Mouse (Mus musculus) heart, embryonic 15.5 days (tissue): Measurements from ENCODE around the gene Tex44. TPM values are rescaled to one million over a fixed set of nuclear protein-coding genes. Genes with fewer than 3 reads are reported as not detected.

ENCODE experiments used
- ATAC-seq: fragments of 200-750 bp; cut with Nextera tagmentation; replicated peaks from 2 replicates; pipeline ENCODE4 v1.8.0; 2017; ENCODE audit warnings: low read depth, moderate TSS enrichment; ENCODE audit not compliant: insufficient number of reproducible peaks, insufficient read depth, low FRiP score
- H3K27ac ChIP-seq: fragments of 300-500 bp; sonication (generic); 2 replicates; pipeline ENCODE4 v1.5.1; 2015; ENCODE audit warnings: mild to moderate bottlenecking, inconsistent platforms
- H3K27me3 ChIP-seq: fragments of 300-500 bp; sonication (generic); 2 replicates; pipeline ENCODE4 v1.6.1; 2015; ENCODE audit warnings: inconsistent platforms
- H3K36me3 ChIP-seq: fragments of 300-500 bp; sonication (generic); 2 replicates; pipeline ENCODE4 v1.6.1; 2015; ENCODE audit warnings: mild to moderate bottlenecking, inconsistent platforms
- H3K4me1 ChIP-seq: fragments of 300-500 bp; sonication (generic); replicated peaks from 2 replicates; pipeline ENCODE4 v1.6.1; 2015; ENCODE audit warnings: inconsistent platforms
- H3K4me2 ChIP-seq: fragments of 300-500 bp; sonication (generic); 2 replicates; pipeline ENCODE4 v1.6.1; 2015; ENCODE audit warnings: inconsistent platforms, mild to moderate bottlenecking, moderate library complexity
- H3K4me3 ChIP-seq: fragments of 300-500 bp; sonication (generic); 2 replicates; pipeline ENCODE4 v1.5.1; 2015; ENCODE audit warnings: mild to moderate bottlenecking, inconsistent platforms
- H3K9ac ChIP-seq: fragments of 300-500 bp; sonication (generic); 2 replicates; pipeline ENCODE4 v1.6.1; 2015; ENCODE audit warnings: mild to moderate bottlenecking, inconsistent platforms
- H3K9me3 ChIP-seq: fragments of 300-500 bp; sonication (generic); replicated peaks from 2 replicates; pipeline ENCODE4 v1.6.1; 2016; ENCODE audit warnings: inconsistent platforms
- WGBS: fragments of 180-500 bp; shearing (Covaris S2); methylation state at CpG from one replicate; pipeline ENCODE4 v1.1.7; 2015; ENCODE audit warnings: mixed read lengths; 5-methylcytosine and 5-hydroxymethylcytosine counted together
- polyA plus RNA-seq: library from polyadenylated mRNA; unstranded; fragments of >200 nt; fragmentation: Nextera tagmentation; extraction: Ambion mirVana; gene quantifications from 2 replicates; pipeline ENCODE4 v1.2.1, GENCODE M21; 2015

Gene Tex44
- polyA plus RNA-seq, 1 experiment from 2014 or later = not detected

- no peaks in the 10 kb centered on the region for H3K36me3 ChIP-seq
- 64% methylated on average over 3 of the region's 3 CpGs for WGBS
- no peaks in the 10 kb centered on the region for H3K9me3 ChIP-seq
- H3K27me3 ChIP-seq = no peaks in the 10 kb centered on the region
- ATAC-seq = no peak
- H3K4me1 ChIP-seq = 0 out of 2 replicates have a peak, but pooled peaks cover 2% of the 10 kb centered on the region
- no peak overlapping the region for H3K4me3 ChIP-seq
- no peak overlapping the region for H3K4me2 ChIP-seq
- H3K9ac ChIP-seq = no peak overlapping the region
- no peak overlapping the region for H3K27ac ChIP-seq
Observed at GRCm38 (mm10) chr1:86399322-86399721, 26.8 kb upstream of the Tex44 start.

- no peaks in the 10 kb centered on the region for H3K9me3 ChIP-seq
- no peak overlapping the region for H3K4me3 ChIP-seq
- H3K9ac ChIP-seq = no peak overlapping the region
- ATAC-seq = no peak
- no peaks in the 10 kb centered on the region for H3K36me3 ChIP-seq
- 0 out of 2 replicates have a peak, but pooled peaks cover 2% of the 10 kb centered on the region for H3K4me1 ChIP-seq
- no peak overlapping the region for H3K27ac ChIP-seq
- no peaks in the 10 kb centered on the region for H3K27me3 ChIP-seq
- no peak overlapping the region for H3K4me2 ChIP-seq
- 49% methylated on average over 8 of the region's 8 CpGs for WGBS
Observed at GRCm38 (mm10) chr1:86400096-86400754, 25.9 kb upstream of the Tex44 start.

GRCm38 (mm10) chr1:86404834-86405233 lies 21.3 kb upstream of the Tex44 start:
- H3K9me3 ChIP-seq = no peaks in the 10 kb centered on the region
- H3K9ac ChIP-seq = no peak overlapping the region
- WGBS = 52% methylated on average over 5 of the region's 5 CpGs
- H3K4me1 ChIP-seq = peaks cover 12% of the 10 kb centered on the region
- no peak overlapping the region for H3K27ac ChIP-seq
- no peak overlapping the region for H3K4me2 ChIP-seq
- H3K4me3 ChIP-seq = no peak overlapping the region
- H3K36me3 ChIP-seq = no peaks in the 10 kb centered on the region
- H3K27me3 ChIP-seq = no peaks in the 10 kb centered on the region
- ATAC-seq = no peak

- Histone ChIP-seq H3K4me3 (no peak overlapping the region), H3K4me1 (peaks cover 12% of the 10 kb centered on the region), H3K36me3 (no peaks in the 10 kb centered on the region), H3K9ac (no peak overlapping the region), H3K9me3 (no peaks in the 10 kb centered on the region), H3K4me2 (no peak overlapping the region), H3K27ac (no peak overlapping the region), H3K27me3 (no peaks in the 10 kb centered on the region)
- no peak for ATAC-seq
- WGBS = 65% methylated on average over 4 of the region's 4 CpGs
Observed at GRCm38 (mm10) chr1:86406313-86406712, 19.8 kb upstream of the Tex44 start.

GRCm38 (mm10) chr1:86406914-86407313 lies 19.2 kb upstream of the Tex44 start:
- H3K9me3 ChIP-seq = no peaks in the 10 kb centered on the region
- no peaks in the 10 kb centered on the region for H3K36me3 ChIP-seq
- peaks cover 12% of the 10 kb centered on the region for H3K4me1 ChIP-seq
- H3K9ac ChIP-seq = no peak overlapping the region
- 50% methylated on average over 8 of the region's 8 CpGs for WGBS
- no peak overlapping the region for H3K4me2 ChIP-seq
- no peak for ATAC-seq
- no peaks in the 10 kb centered on the region for H3K27me3 ChIP-seq
- H3K4me3 ChIP-seq = no peak overlapping the region
- no peak overlapping the region for H3K27ac ChIP-seq

- 77% methylated on average over 10 of the region's 10 CpGs for WGBS
- H3K36me3 ChIP-seq = no peaks in the 10 kb centered on the region
Observed at GRCm38 (mm10) chr1:86408515-86408914, 17.6 kb upstream of the Tex44 start.

GRCm38 (mm10) chr1:86409476-86409875 lies 16.7 kb upstream of the Tex44 start:
- no peaks in the 10 kb centered on the region for H3K27me3 ChIP-seq
- H3K4me1 ChIP-seq = peaks cover 10% of the 10 kb centered on the region
- no peak for ATAC-seq
- H3K36me3 ChIP-seq = no peaks in the 10 kb centered on the region
- no peak overlapping the region for H3K27ac ChIP-seq
- 94% methylated on average over 2 of the region's 2 CpGs for WGBS
- no peak overlapping the region for H3K4me3 ChIP-seq
- no peak overlapping the region for H3K4me2 ChIP-seq
- H3K9ac ChIP-seq = no peak overlapping the region
- H3K9me3 ChIP-seq = no peaks in the 10 kb centered on the region

More at GRCm38 (mm10) chr1:86408515-86408914, 17.6 kb upstream of the Tex44 start:
- Histone ChIP-seq H3K4me3 (no peak overlapping the region), H3K4me2 (no peak overlapping the region), H3K27ac (no peak overlapping the region), H3K27me3 (no peaks in the 10 kb centered on the region), H3K4me1 (peaks cover 10% of the 10 kb centered on the region), H3K9ac (no peak overlapping the region), H3K9me3 (no peaks in the 10 kb centered on the region)
- ATAC-seq = no peak

GRCm38 (mm10) chr1:86414715-86415114 lies 11.4 kb upstream of the Tex44 start:
- peaks cover 6% of the 10 kb centered on the region; the same call in 1 of the 2 replicates for H3K4me1 ChIP-seq
- H3K9ac ChIP-seq = no peak overlapping the region
- no peak overlapping the region for H3K27ac ChIP-seq
- no peak for ATAC-seq
- no peak overlapping the region for H3K4me3 ChIP-seq
- H3K4me2 ChIP-seq = no peak overlapping the region
- no peaks in the 10 kb centered on the region for H3K36me3 ChIP-seq
- WGBS = 77% methylated on average over 5 of the region's 5 CpGs
- no peaks in the 10 kb centered on the region for H3K9me3 ChIP-seq
- no peaks in the 10 kb centered on the region for H3K27me3 ChIP-seq

- 0 out of 2 replicates have a peak, but pooled peaks have one; percentile 5 for ATAC-seq
- WGBS = 51% methylated on average over 2 of the region's 2 CpGs
Observed at GRCm38 (mm10) chr1:86415144-86415543, 11.0 kb upstream of the Tex44 start.

GRCm38 (mm10) chr1:86415612-86416184 lies 10.4 kb upstream of the Tex44 start:
- no peak overlapping the region for H3K4me2 ChIP-seq
- H3K9me3 ChIP-seq = no peaks in the 10 kb centered on the region
- H3K9ac ChIP-seq = no peak overlapping the region
- no peak overlapping the region for H3K27ac ChIP-seq
- no peak overlapping the region for H3K4me3 ChIP-seq
- no peaks in the 10 kb centered on the region for H3K36me3 ChIP-seq
- 57% methylated on average over 7 of the region's 7 CpGs for WGBS
- no peaks in the 10 kb centered on the region for H3K27me3 ChIP-seq
- peaks cover 6% of the 10 kb centered on the region; the same call in 1 of the 2 replicates for H3K4me1 ChIP-seq
- 0 out of 2 replicates have a peak, but pooled peaks have one; percentile 14 for ATAC-seq

More at GRCm38 (mm10) chr1:86415144-86415543, 11.0 kb upstream of the Tex44 start:
- Histone ChIP-seq H3K4me3 (no peak overlapping the region), H3K36me3 (no peaks in the 10 kb centered on the region), H3K9ac (no peak overlapping the region), H3K4me1 (peaks cover 6% of the 10 kb centered on the region; the same call in 1 of the 2 replicates), H3K9me3 (no peaks in the 10 kb centered on the region), H3K27ac (no peak overlapping the region), H3K27me3 (no peaks in the 10 kb centered on the region), H3K4me2 (no peak overlapping the region)

- WGBS = 56% methylated on average over 6 of the region's 6 CpGs
- no peak for ATAC-seq
- no peak overlapping the region for H3K4me3 ChIP-seq
Observed at GRCm38 (mm10) chr1:86416321-86416720, 9.8 kb upstream of the Tex44 start.

GRCm38 (mm10) chr1:86421007-86421406 lies 5.1 kb upstream of the Tex44 start:
- H3K4me1 ChIP-seq = peaks cover 15% of the 10 kb centered on the region
- WGBS = 47% methylated on average over 10 of the region's 10 CpGs
- H3K4me2 ChIP-seq = no peak overlapping the region
- H3K9me3 ChIP-seq = no peaks in the 10 kb centered on the region
- H3K27me3 ChIP-seq = no peaks in the 10 kb centered on the region
- no peak for ATAC-seq
- H3K27ac ChIP-seq = no peak overlapping the region
- no peaks in the 10 kb centered on the region for H3K36me3 ChIP-seq
- H3K4me3 ChIP-seq = no peak overlapping the region
- H3K9ac ChIP-seq = no peak overlapping the region

More at GRCm38 (mm10) chr1:86416321-86416720, 9.8 kb upstream of the Tex44 start:
- peaks cover 12% of the 10 kb centered on the region; the same call in 1 of the 2 replicates for H3K4me1 ChIP-seq
- no peaks in the 10 kb centered on the region for H3K36me3 ChIP-seq
- no peak overlapping the region for H3K9ac ChIP-seq
- H3K4me2 ChIP-seq = no peak overlapping the region
- H3K27ac ChIP-seq = no peak overlapping the region
- no peaks in the 10 kb centered on the region for H3K9me3 ChIP-seq
- no peaks in the 10 kb centered on the region for H3K27me3 ChIP-seq
